25 mouse cellular contexts compared by ENCODE assay signal in the genomic region with DNA sequence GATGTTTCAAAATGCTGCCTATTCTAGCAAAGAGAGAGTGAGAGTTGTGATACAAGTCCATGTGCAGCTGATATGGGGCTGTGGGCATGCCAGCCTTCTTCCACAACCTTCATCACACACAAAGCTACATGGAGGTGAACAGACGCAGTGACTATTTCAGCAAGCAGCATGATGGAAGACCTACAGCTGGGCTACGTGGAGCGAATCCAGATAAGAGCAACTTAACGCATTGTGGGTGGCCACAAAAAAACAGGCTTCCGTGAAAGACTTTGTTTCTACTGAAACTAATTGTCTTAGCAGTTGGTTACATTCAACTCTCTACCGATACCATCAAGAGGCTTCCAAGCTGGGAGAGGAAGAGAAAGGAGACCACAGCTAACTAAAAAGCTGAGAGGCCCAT.
A peak's percentile ranks its signal among the peaks of the same experiment; 100 is the strongest.
DNase-seq lines count a peak whose midpoint lies in the region; ATAC-seq and TF ChIP-seq lines count a peak whose summit lies in the region.
"Had no signal": no experiment of that assay in that cellular context is flagged by ENCODE, and none has a peak within 500 bp of the region (broad histone marks: within the 10 kb centered on the region; RNA-seq: fewer than 3 reads in every experiment).

No protein-coding gene starts in this region.

- no peak overlapping the region for H3K4me2 ChIP-seq in heart, embryonic 16.5 days (ENCODE audit: low read depth, low read length)
- H3K4me2 ChIP-seq: embryonic facial prominence, embryonic 13.5 days; forebrain, embryonic 12.5 days; forebrain, embryonic 15.5 days; heart, embryonic 13.5 days; hindbrain, embryonic 12.5 days; hindbrain, embryonic 15.5 days had no signal

- WGBS in heart, embryonic 16.5 days = 48% methylated on average over 6 of the region's 6 CpGs
- WGBS in thymus, adult 2 months = 12% methylated on average over 6 of the region's 6 CpGs

- no peak overlapping the region for H3K9ac ChIP-seq in heart, embryonic 16.5 days (ENCODE audit: low read length)
- no peak overlapping the region for H3K9ac ChIP-seq in MEL (ENCODE audit: control insufficient read depth, low read depth, low read length, poor library complexity, severe bottlenecking)
- H3K9ac ChIP-seq: embryonic facial prominence, embryonic 13.5 days; forebrain, embryonic 12.5 days; forebrain, embryonic 15.5 days; heart, embryonic 13.5 days; hindbrain, embryonic 12.5 days; hindbrain, embryonic 15.5 days had no signal

- H3K4me3 ChIP-seq in heart, embryonic 16.5 days (ENCODE audit: low read length) = no peak overlapping the region
- H3K4me3 ChIP-seq in thymus, adult 2 months (ENCODE audit: control insufficient read depth, insufficient read depth, low read length) = no peak overlapping the region
- H3K4me3 ChIP-seq in MEL (ENCODE audit: control insufficient read depth in 1 of 2, insufficient read depth in 1 of 2, low read depth in 2 of 2, low read length in 2 of 2) = no peak overlapping the region
- H3K4me3 ChIP-seq: embryonic facial prominence, embryonic 10.5 days; embryonic facial prominence, embryonic 13.5 days; erythroblast, embryonic 14.5 days; forebrain, embryonic 12.5 days; forebrain, embryonic 15.5 days; heart, embryonic 10.5 days; heart, embryonic 13.5 days; hindbrain, embryonic 12.5 days; hindbrain, embryonic 15.5 days had no signal

- no peak for TF ChIP-seq EP300 in MEL (IDR thresholded peaks at IDR 0.05; ENCODE audit: low read depth in 1 of 2, low read length in 2 of 2)

- H3K27ac ChIP-seq in heart, embryonic 16.5 days (ENCODE audit: low read length) = peak overlapping the region; percentile 39; the same call in 1 of the 2 replicates
- H3K27ac ChIP-seq in thymus, adult 2 months (ENCODE audit: control insufficient read depth, insufficient read depth, low read length) = peak overlapping the region; percentile 82
- no peak overlapping the region for H3K27ac ChIP-seq in MEL (ENCODE audit: control insufficient read depth, low read depth, low read length)
- H3K27ac ChIP-seq: embryonic facial prominence, embryonic 10.5 days; embryonic facial prominence, embryonic 13.5 days; forebrain, embryonic 12.5 days; forebrain, embryonic 15.5 days; heart, embryonic 10.5 days; heart, embryonic 13.5 days; hindbrain, embryonic 12.5 days; hindbrain, embryonic 15.5 days had no signal

- no peak for TF ChIP-seq RAD21 in MEL (IDR thresholded peaks at IDR 0.05; ENCODE audit: low read depth, low read length)

- H3K79me2 ChIP-seq in MEL (ENCODE audit: control insufficient read depth, insufficient read depth, low read length, poor library complexity) = no peaks in the 10 kb centered on the region

- DNase-seq in heart, adult 9 months (ENCODE audit: low spot score in 2 of 2) = no peak
- peak; percentile 30 for DNase-seq in thymus, adult 2 months
- DNase-seq in thymus, postnatal 10 days (ENCODE audit: low spot score in 2 of 2) = no peak
- DNase-seq in MEL (ENCODE audit: low read depth, low spot score) (peak; percentile 30), adipocyte (ENCODE audit: low spot score) (no peak)
- DNase-seq: adrenal gland, adult 2 months; adrenal gland, postnatal 25 days; cerebellum, adult 11-12 months; cerebellum, adult 8-10 months; cerebellum, postnatal 10 days; cerebellum, postnatal 36 days; embryo, embryonic 11 days; gastrocnemius, postnatal 25 days; heart, adult 18-20 months had no signal

- no peaks in the 10 kb centered on the region for H3K9me3 ChIP-seq in heart, embryonic 16.5 days (replicated peaks; ENCODE audit: control insufficient read depth, low read length)
- H3K9me3 ChIP-seq in MEL (replicated peaks; ENCODE audit: insufficient read depth, low read length) = no peaks in the 10 kb centered on the region
- H3K9me3 ChIP-seq: embryonic facial prominence, embryonic 10.5 days; embryonic facial prominence, embryonic 13.5 days; forebrain, embryonic 12.5 days; forebrain, embryonic 15.5 days; heart, embryonic 10.5 days; heart, embryonic 13.5 days; hindbrain, embryonic 12.5 days; hindbrain, embryonic 15.5 days had no signal

- H3K27me3 ChIP-seq in heart, embryonic 16.5 days (ENCODE audit: control insufficient read depth, insufficient read depth, low read length) = no peaks in the 10 kb centered on the region
- H3K27me3 ChIP-seq in thymus, adult 2 months (ENCODE audit: control insufficient read depth, insufficient read depth, low read length) = no peaks in the 10 kb centered on the region
- H3K27me3 ChIP-seq in MEL (ENCODE audit: control insufficient read depth in 1 of 2, insufficient read depth in 2 of 2, low read length in 2 of 2) = no peaks in the 10 kb centered on the region
- H3K27me3 ChIP-seq: embryonic facial prominence, embryonic 13.5 days; forebrain, embryonic 12.5 days; forebrain, embryonic 15.5 days; heart, embryonic 13.5 days; hindbrain, embryonic 12.5 days; hindbrain, embryonic 15.5 days; Patski had no signal

- TF ChIP-seq CTCF in thymus, adult 2 months (IDR thresholded peaks at IDR 0.05; ENCODE audit: borderline replicate concordance, control insufficient read depth, extremely low read depth, insufficient read depth, low read length, poor library complexity) = no peak
- no peak for TF ChIP-seq CTCF in MEL (IDR thresholded peaks at IDR 0.05 in 2 of 3, conservative IDR thresholded peaks at IDR 0.05 in 1 of 3; ENCODE audit: control insufficient read depth in 1 of 3, insufficient read depth in 1 of 3, low read depth in 2 of 3, low read length in 3 of 3, poor library complexity in 1 of 3, severe bottlenecking in 1 of 3)

- no peak for TF ChIP-seq POLR2A in thymus, adult 2 months (IDR thresholded peaks at IDR 0.05; ENCODE audit: control insufficient read depth, extremely low read depth, insufficient read depth, low read length, poor library complexity)
- TF ChIP-seq POLR2A in MEL (IDR thresholded peaks at IDR 0.05; ENCODE audit: control insufficient read depth in 1 of 2, insufficient read depth in 1 of 2, low read depth in 1 of 2, low read length in 2 of 2, poor library complexity in 1 of 2) = no peak

- no peak; the same call in 1 of the 2 replicates for ATAC-seq in heart, embryonic 16.5 days (replicated peaks; ENCODE audit: extremely low read depth, insufficient read depth, low FRiP score)
- ATAC-seq: forebrain, embryonic 15.5 days; Patski had no signal

- H3K36me3 ChIP-seq in heart, embryonic 16.5 days (ENCODE audit: control insufficient read depth, insufficient read depth) = peaks cover 19% of the 10 kb centered on the region
- peaks cover 30% of the 10 kb centered on the region for H3K36me3 ChIP-seq in thymus, adult 2 months (ENCODE audit: control insufficient read depth, insufficient read depth, low read length)
- H3K36me3 ChIP-seq in MEL (ENCODE audit: control insufficient read depth in 1 of 2, insufficient read depth in 2 of 2, low read length in 2 of 2) = no peaks in the 10 kb centered on the region; a peak in 1 of 4 replicates
- H3K36me3 ChIP-seq: embryonic facial prominence, embryonic 10.5 days; embryonic facial prominence, embryonic 13.5 days; forebrain, embryonic 12.5 days; forebrain, embryonic 15.5 days; hindbrain, embryonic 12.5 days; hindbrain, embryonic 15.5 days had no signal

- 0 out of 2 replicates have a peak, but pooled peaks cover 5% of the 10 kb centered on the region for H3K4me1 ChIP-seq in heart, embryonic 16.5 days (ENCODE audit: control insufficient read depth, insufficient read depth, low read length)
- peaks cover 35% of the 10 kb centered on the region for H3K4me1 ChIP-seq in thymus, adult 2 months (replicated peaks; ENCODE audit: control insufficient read depth, insufficient read depth, low read length)
- H3K4me1 ChIP-seq in MEL (ENCODE audit: control insufficient read depth in 1 of 2, insufficient read depth in 2 of 2, low read length in 2 of 2) = peaks cover 0 to 4% of the 10 kb centered on the region in 2 experiments; a peak in 1 of 4 replicates
- H3K4me1 ChIP-seq: forebrain, embryonic 12.5 days; forebrain, embryonic 15.5 days; hindbrain, embryonic 12.5 days; hindbrain, embryonic 15.5 days had no signal

TF ChIP-seq in MEL, 35 proteins besides CTCF, POLR2A, EP300 and RAD21:
- TF ChIP-seq JUND (IDR thresholded peaks at IDR 0.05; ENCODE audit: low read depth, low read length) (no peak), GATA1 (IDR thresholded peaks at IDR 0.05; ENCODE audit: low read depth, low read length) (peak; percentile 26; the same call in 1 of the 2 replicates), ETS1 (IDR thresholded peaks at IDR 0.05; ENCODE audit: low read depth, low read length) (peak; percentile 51; the same call in 1 of the 2 replicates)
TF ChIP-seq in MEL: peak in this region for 2.

Comparison
In these comparisons a context has a peak if more than half of its experiments do, and no peak if none do; other contexts are left out.
1. DNase-seq: peak in thymus, adult 2 months (single experiment) and MEL (single experiment); none in heart, adult 9 months (0 of 2), thymus, postnatal 10 days (0 of 2) and adipocyte (single experiment).